Mouse (Mus musculus): Measurements from ENCODE around the gene Erc2. TPM values are rescaled to one million over a fixed set of nuclear protein-coding genes. Genes with fewer than 3 reads are reported as not detected.

Gene Erc2
- total and polyA plus RNA-seq, 2 experiments from 2014 or later = 94.0 to 119 TPM

GRCm38 (mm10) chr14:27847291-27847690 is 225.1 kb downstream of the Erc2 start:
- no peak overlapping the region for H3K9ac ChIP-seq (replicated peaks; ENCODE audit: low read length, poor library complexity, severe bottlenecking)
- no peaks in the 10 kb centered on the region; the same call in 1 of the 2 replicates for H3K4me1 ChIP-seq (ENCODE audit: insufficient read depth, low read length)
- H3K36me3 ChIP-seq (ENCODE audit: insufficient read depth, low read length) = no peaks in the 10 kb centered on the region
- 76% methylated on average over 3 of the region's 3 CpGs for WGBS
- no peaks in the 10 kb centered on the region for H3K27me3 ChIP-seq (ENCODE audit: insufficient read depth, low read length)
- no peak overlapping the region for H3K4me2 ChIP-seq (ENCODE audit: low read depth, low read length, poor library complexity, severe bottlenecking)
- no peak overlapping the region for H3K4me3 ChIP-seq (ENCODE audit: low read depth, low read length)
- no peak overlapping the region for H3K27ac ChIP-seq (ENCODE audit: low read depth, low read length)
- DNase-seq (ENCODE audit: low spot score) = no peak
- no peak for TF ChIP-seq CTCF (IDR thresholded peaks at IDR 0.05)
- H3K9me3 ChIP-seq (ENCODE audit: low read length) = no peaks in the 10 kb centered on the region
- no peak for ATAC-seq (ENCODE audit: low FRiP score)

DNA sequence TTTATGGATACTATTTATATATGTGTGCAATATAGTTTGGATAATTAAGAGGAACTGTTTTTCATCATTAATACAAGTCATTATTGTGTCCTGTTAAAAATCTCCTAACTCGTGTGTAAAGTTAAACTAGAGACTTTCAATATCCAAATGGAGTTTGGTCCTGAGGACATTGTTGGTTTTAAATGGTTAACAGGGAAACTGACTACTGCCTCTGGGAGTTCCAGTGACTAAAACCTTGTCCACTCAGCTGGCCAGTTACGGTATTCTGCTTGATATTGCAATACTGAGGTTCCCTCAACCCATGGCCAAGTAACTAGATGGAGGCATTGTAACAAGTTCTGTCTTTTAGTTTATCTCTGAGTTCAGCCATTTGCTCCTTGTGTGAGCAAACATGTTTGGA is 229.0 kb downstream of the Erc2 start:
- Histone ChIP-seq H3K4me2 (ENCODE audit: low read depth, low read length, poor library complexity, severe bottlenecking) (no peak overlapping the region), H3K9ac (replicated peaks; ENCODE audit: low read length, poor library complexity, severe bottlenecking) (no peak overlapping the region), H3K4me3 (ENCODE audit: low read depth, low read length) (no peak overlapping the region), H3K9me3 (ENCODE audit: low read length) (no peaks in the 10 kb centered on the region), H3K27me3 (ENCODE audit: insufficient read depth, low read length) (no peaks in the 10 kb centered on the region), H3K27ac (ENCODE audit: low read depth, low read length) (no peak overlapping the region), H3K36me3 (ENCODE audit: insufficient read depth, low read length) (no peaks in the 10 kb centered on the region), H3K4me1 (ENCODE audit: insufficient read depth, low read length) (no peaks in the 10 kb centered on the region; the same call in 1 of the 2 replicates)
- TF ChIP-seq CTCF (IDR thresholded peaks at IDR 0.05) = no peak
- no peak for DNase-seq (ENCODE audit: low spot score)
- no peak for ATAC-seq (ENCODE audit: low FRiP score)
- 90% methylated on average over 2 of the region's 2 CpGs for WGBS

DNA sequence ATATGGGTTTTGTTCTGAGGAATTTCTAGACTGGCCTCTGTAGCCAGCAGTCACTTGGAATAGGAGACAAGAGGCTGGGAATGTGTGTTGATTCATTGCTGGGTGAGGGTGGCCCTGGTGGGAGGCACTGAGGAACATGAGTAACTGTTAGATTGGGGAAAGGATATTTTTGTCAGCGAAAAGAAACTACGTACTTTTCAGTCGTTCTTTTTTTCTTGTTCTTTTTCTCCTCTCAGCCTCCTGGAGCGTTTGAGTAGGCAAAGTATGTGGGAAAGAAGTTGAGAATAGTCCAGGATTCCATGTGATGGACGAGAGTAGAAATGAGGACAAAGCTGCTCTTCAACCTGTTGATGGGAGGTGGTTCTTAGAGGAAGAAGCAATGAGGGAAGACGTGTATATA is 230.4 kb downstream of the Erc2 start:
- Histone ChIP-seq H3K9ac (replicated peaks; ENCODE audit: low read length, poor library complexity, severe bottlenecking) (no peak overlapping the region), H3K9me3 (ENCODE audit: low read length) (no peaks in the 10 kb centered on the region), H3K27me3 (ENCODE audit: insufficient read depth, low read length) (no peaks in the 10 kb centered on the region), H3K4me2 (ENCODE audit: low read depth, low read length, poor library complexity, severe bottlenecking) (no peak overlapping the region), H3K4me1 (ENCODE audit: insufficient read depth, low read length) (no peaks in the 10 kb centered on the region), H3K36me3 (ENCODE audit: insufficient read depth, low read length) (no peaks in the 10 kb centered on the region), H3K4me3 (ENCODE audit: low read depth, low read length) (no peak overlapping the region), H3K27ac (ENCODE audit: low read depth, low read length) (no peak overlapping the region)
- 87% methylated on average over 6 of the region's 6 CpGs for WGBS
- ATAC-seq (ENCODE audit: low FRiP score) = no peak
- no peak for TF ChIP-seq CTCF (IDR thresholded peaks at IDR 0.05)
- DNase-seq (ENCODE audit: low spot score) = no peak

GRCm38 (mm10) chr14:27860371-27861046 is 238.3 kb downstream of the Erc2 start:
- DNase-seq (ENCODE audit: low spot score) (no peak), ATAC-seq (ENCODE audit: low FRiP score) (no peak)
- Histone ChIP-seq H3K4me2 (ENCODE audit: low read depth, low read length, poor library complexity, severe bottlenecking) (no peak overlapping the region), H3K27ac (ENCODE audit: low read depth, low read length) (no peak overlapping the region), H3K4me3 (ENCODE audit: low read depth, low read length) (no peak overlapping the region), H3K9me3 (ENCODE audit: low read length) (no peaks in the 10 kb centered on the region), H3K4me1 (ENCODE audit: insufficient read depth, low read length) (no peaks in the 10 kb centered on the region), H3K36me3 (ENCODE audit: insufficient read depth, low read length) (no peaks in the 10 kb centered on the region), H3K9ac (replicated peaks; ENCODE audit: low read length, poor library complexity, severe bottlenecking) (no peak overlapping the region), H3K27me3 (ENCODE audit: insufficient read depth, low read length) (no peaks in the 10 kb centered on the region)
- no peak for TF ChIP-seq CTCF (IDR thresholded peaks at IDR 0.05)
- 97% methylated on average over 6 of the region's 6 CpGs for WGBS

GRCm38 (mm10) chr14:27862299-27862698 is 240.1 kb downstream of the Erc2 start:
- DNase-seq (ENCODE audit: low spot score) (no peak), ATAC-seq (ENCODE audit: low FRiP score) (no peak)
- Histone ChIP-seq H3K27me3 (ENCODE audit: insufficient read depth, low read length) (no peaks in the 10 kb centered on the region), H3K4me3 (ENCODE audit: low read depth, low read length) (no peak overlapping the region), H3K9me3 (ENCODE audit: low read length) (no peaks in the 10 kb centered on the region), H3K4me1 (ENCODE audit: insufficient read depth, low read length) (no peaks in the 10 kb centered on the region), H3K27ac (ENCODE audit: low read depth, low read length) (no peak overlapping the region), H3K9ac (replicated peaks; ENCODE audit: low read length, poor library complexity, severe bottlenecking) (no peak overlapping the region), H3K4me2 (ENCODE audit: low read depth, low read length, poor library complexity, severe bottlenecking) (no peak overlapping the region), H3K36me3 (ENCODE audit: insufficient read depth, low read length) (no peaks in the 10 kb centered on the region)
- no peak for TF ChIP-seq CTCF (IDR thresholded peaks at IDR 0.05)

DNA sequence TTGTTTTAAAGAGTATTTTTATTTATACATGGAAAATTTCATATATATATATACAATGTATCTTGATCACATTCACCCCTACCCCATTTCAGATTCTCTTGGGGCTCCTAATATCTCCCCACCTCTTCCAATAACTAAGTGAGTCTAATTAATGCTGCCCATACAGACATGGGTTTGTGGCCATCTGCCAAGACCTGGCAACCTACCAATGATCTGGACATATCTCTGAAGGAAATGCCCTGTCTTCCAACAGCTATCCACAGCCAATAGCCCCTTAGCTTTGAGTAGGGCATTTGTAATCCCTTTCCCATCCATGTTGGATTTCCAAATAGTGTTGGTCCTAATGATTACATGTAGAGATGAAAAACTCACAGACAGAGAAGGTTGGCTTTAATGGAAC is 245.2 kb downstream of the Erc2 start:
- Histone ChIP-seq H3K9me3 (ENCODE audit: low read length) (no peaks in the 10 kb centered on the region), H3K27ac (ENCODE audit: low read depth, low read length) (no peak overlapping the region), H3K4me2 (ENCODE audit: low read depth, low read length, poor library complexity, severe bottlenecking) (no peak overlapping the region), H3K27me3 (ENCODE audit: insufficient read depth, low read length) (no peaks in the 10 kb centered on the region), H3K4me1 (ENCODE audit: insufficient read depth, low read length) (no peaks in the 10 kb centered on the region), H3K4me3 (ENCODE audit: low read depth, low read length) (no peak overlapping the region), H3K36me3 (ENCODE audit: insufficient read depth, low read length) (no peaks in the 10 kb centered on the region), H3K9ac (replicated peaks; ENCODE audit: low read length, poor library complexity, severe bottlenecking) (no peak overlapping the region)
- ATAC-seq (ENCODE audit: low FRiP score) (no peak), DNase-seq (ENCODE audit: low spot score) (peak; percentile 60)
- TF ChIP-seq CTCF (IDR thresholded peaks at IDR 0.05) = no peak

Measured in midbrain, postnatal 0 days (tissue).